Mouse (Mus musculus) Patski (cell line): ENCODE data around the gene Wwox. TPM values are rescaled to one million over a fixed set of nuclear protein-coding genes. Genes with fewer than 3 reads are reported as not detected.

Experiments used
- ATAC-seq: fragments of 100-300 bp; one replicate; pipeline ENCODE4 v1.8.0; 2021
- CTCF ChIA-PET: fragments of 350-600 bp; sonication (Branson Sonifier 250); formaldehyde crosslinking; loops from one replicate; lab custom pipeline; 2022; ENCODE audit warnings: inconsistent platforms; lab: Charles Lee
- POLR2A ChIA-PET: fragments of 350-600 bp; sonication (Branson Sonifier 250); formaldehyde crosslinking; loops from one replicate; lab custom pipeline; 2022; ENCODE audit warnings: antibody characterized with exemption, inconsistent platforms; lab: Charles Lee
- DNase-seq: peaks from one replicate; pipeline ENCODE4 v3.0.0-alpha.2; 2011; ENCODE audit warnings: low read depth, low spot score
- H3K27me3 ChIP-seq: fragments of 371-371 bp; one replicate; pipeline ENCODE4 v1.5.1; 2021
- CTCF ChIP-seq: fragments of 100-300 bp; IDR thresholded peaks from one replicate; pipeline ENCODE4 v1.5.1; 2021
- in situ Hi-C: fragments of 300-500 bp; cut with MboI; formaldehyde crosslinking; loops from 3 replicates; pipeline ENCODE4 v1.11.1; 2018; ENCODE audit warnings: low pct_unique_long_range_greater_than_20kb, mixed read lengths
- polyA plus RNA-seq: library from polyadenylated mRNA; unstranded; gene quantifications from one replicate; pipeline ENCODE4 v1.2.3, GENCODE M21; 2021

Wwox gene
- polyA plus RNA-seq, 1 experiment from 2014 or later, result 21.9 TPM

- H3K27me3 ChIP-seq, result no peaks in the 10 kb centered on the region
- DNase-seq, result no peak
- ATAC-seq, result no peak
- POLR2A ChIA-PET, result no interaction called here
- in situ Hi-C loops, result no loop called here
- CTCF ChIA-PET, result no interaction called here
- no peak for TF ChIP-seq CTCF
Measured at GRCm38 (mm10) chr8:114463305-114463704, 23.9 kb downstream of the Wwox start.

- no peak for TF ChIP-seq CTCF
- ChIA-PET POLR2A (no interaction called here), CTCF (no interaction called here)
- no peak for ATAC-seq
- DNase-seq, result no peak
- no peaks in the 10 kb centered on the region for H3K27me3 ChIP-seq
- in situ Hi-C loops, result no loop called here
Measured at GRCm38 (mm10) chr8:114468526-114469207, 29.2 kb downstream of the Wwox start.

DNA sequence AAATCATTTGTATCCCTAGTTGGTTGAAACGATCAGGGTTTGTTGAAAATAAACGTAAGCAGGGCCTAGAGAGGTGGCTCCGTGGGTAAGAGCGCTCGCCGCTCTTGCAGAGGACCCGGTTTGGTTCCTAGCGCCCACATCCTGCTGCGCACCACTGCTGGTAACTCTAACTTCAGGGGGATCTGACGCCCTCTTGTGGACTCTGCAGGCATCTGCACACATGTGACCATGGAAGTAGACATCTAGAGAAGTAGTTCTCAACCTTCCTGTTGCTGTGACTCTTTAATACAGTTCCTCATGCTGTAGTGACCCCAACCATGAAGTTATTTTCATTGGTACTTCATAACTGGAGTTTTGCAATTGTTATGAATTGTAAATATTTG lies 29.7 kb downstream of the Wwox start:
- ChIA-PET CTCF (interaction anchor here (0.6 kb wide), 1 partner anchor 1421 kb away, joined by 3 read pairs; no protein-coding TSS in a partner anchor), POLR2A (no interaction called here)
- in situ Hi-C loops, result no loop called here
- TF ChIP-seq CTCF, result no peak
- ATAC-seq (no peak), DNase-seq (no peak)
- H3K27me3 ChIP-seq, result no peaks in the 10 kb centered on the region

GRCm38 (mm10) chr8:114473546-114473945 lies 34.1 kb downstream of the Wwox start:
- in situ Hi-C loops, result no loop called here
- POLR2A ChIA-PET, result no interaction called here
- ATAC-seq, result no peak
- no peaks in the 10 kb centered on the region for H3K27me3 ChIP-seq
- DNase-seq, result no peak
- CTCF ChIA-PET, result no interaction called here
- no peak for TF ChIP-seq CTCF

- ATAC-seq, result no peak
- POLR2A ChIA-PET, result interaction anchor here (0.7 kb wide), 1 partner anchor 11 kb away, joined by 3 read pairs; no protein-coding TSS in a partner anchor
- H3K27me3 ChIP-seq, result no peaks in the 10 kb centered on the region
- CTCF ChIA-PET, result interaction anchor here (1.3 to 1.6 kb wide), 2 partner anchors 17 to 36 kb away, joined by 3 read pairs; no protein-coding TSS in a partner anchor
- in situ Hi-C loops, result no loop called here
- no peak for TF ChIP-seq CTCF
- DNase-seq, result no peak
Measured at GRCm38 (mm10) chr8:114476919-114477318, 37.5 kb downstream of the Wwox start.

DNA sequence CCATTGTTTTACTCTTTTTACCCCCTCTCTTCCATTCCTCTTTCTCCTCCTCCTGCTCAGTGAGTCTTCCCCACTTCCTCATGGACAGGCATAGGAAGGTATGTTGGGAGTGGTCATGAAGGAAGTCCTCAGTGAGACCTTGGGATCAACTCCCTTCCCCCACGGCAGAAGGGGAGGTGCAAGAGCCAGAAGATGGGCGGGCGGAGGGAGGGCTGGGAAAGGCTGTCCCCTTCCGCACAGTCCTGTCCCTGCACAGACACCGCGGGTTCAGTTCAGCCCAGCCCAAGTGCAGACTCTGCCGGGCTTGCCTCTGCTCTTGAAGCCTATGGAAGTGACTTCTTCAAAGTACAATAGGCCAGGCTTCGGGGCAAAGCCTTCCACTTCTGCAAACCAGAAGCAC lies 38.3 kb downstream of the Wwox start:
- in situ Hi-C loops, result no loop called here
- H3K27me3 ChIP-seq, result no peaks in the 10 kb centered on the region
- TF ChIP-seq CTCF, result no peak
- POLR2A ChIA-PET, result no interaction called here
- CTCF ChIA-PET, result interaction anchor here (1.3 kb wide), 1 partner anchor 37 kb away, joined by 3 read pairs; no protein-coding TSS in a partner anchor
- ATAC-seq, result no peak
- DNase-seq, result no peak

GRCm38 (mm10) chr8:114479749-114480148 lies 40.3 kb downstream of the Wwox start:
- ATAC-seq (no peak), DNase-seq (no peak)
- in situ Hi-C loops, result no loop called here
- POLR2A ChIA-PET, result no interaction called here
- no peak for TF ChIP-seq CTCF
- CTCF ChIA-PET, result interaction anchor here (1.2 kb wide), 1 partner anchor 23 kb away, joined by 3 read pairs; no protein-coding TSS in a partner anchor
- no peaks in the 10 kb centered on the region for H3K27me3 ChIP-seq

GRCm38 (mm10) chr8:114491662-114492160 lies 52.3 kb downstream of the Wwox start:
- in situ Hi-C loops, result no loop called here
- POLR2A ChIA-PET, result no interaction called here
- DNase-seq (no peak), ATAC-seq (no peak)
- CTCF ChIA-PET, result no interaction called here
- H3K27me3 ChIP-seq, result no peaks in the 10 kb centered on the region
- TF ChIP-seq CTCF, result no peak

- ATAC-seq (no peak), DNase-seq (peak; percentile 15)
- in situ Hi-C loops, result no loop called here
- no peak for TF ChIP-seq CTCF
- ChIA-PET POLR2A (no interaction called here), CTCF (interaction anchor here (1.6 kb wide), 1 partner anchor 9 kb away, joined by 6 read pairs; no protein-coding TSS in a partner anchor)
- no peaks in the 10 kb centered on the region for H3K27me3 ChIP-seq
Measured at GRCm38 (mm10) chr8:114499448-114500144, 60.1 kb downstream of the Wwox start.

DNA sequence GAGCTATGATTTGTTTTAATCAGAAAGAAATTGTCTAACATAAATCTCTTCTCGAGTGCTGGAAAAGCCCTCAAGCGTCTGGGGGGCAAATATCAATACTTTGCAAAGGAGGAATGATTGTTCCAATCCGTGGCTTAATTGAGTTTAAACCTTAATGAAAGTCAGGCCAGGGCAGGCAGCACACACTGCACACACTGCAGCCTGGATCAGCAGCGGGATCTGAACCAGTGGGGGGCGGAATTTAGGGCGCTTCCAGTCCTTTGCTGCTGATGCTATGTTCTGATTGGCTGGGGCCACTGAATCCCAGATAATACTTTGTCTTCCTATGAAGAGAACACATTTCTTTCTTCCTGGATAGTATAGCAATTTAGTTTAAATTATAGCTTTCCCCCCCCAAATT lies 62.5 kb downstream of the Wwox start:
- in situ Hi-C loops, result no loop called here
- no peak for TF ChIP-seq CTCF
- ChIA-PET CTCF (no interaction called here), POLR2A (interaction anchor here (0.6 to 1.8 kb wide), 2 partner anchors 12 to 429 kb away, joined by 3 to 5 read pairs; no protein-coding TSS in a partner anchor)
- H3K27me3 ChIP-seq, result no peaks in the 10 kb centered on the region
- ATAC-seq (no peak), DNase-seq (no peak)
